Mouse (Mus musculus): ENCODE measurements at regions not wholly inside any gene's neighbourhood (a gene's known extent, or its start where the extent isn't known, plus 50 kb on each side); places are given as distances from the start of the nearest gene placed in this dataset.

- peak; percentile 13 for DNase-seq
These were observed 98.4 kb downstream of the Akap11 start for GRCm38 (mm10) chr14:78438064-78438677.

- no peak for DNase-seq
These were observed 100.0 kb downstream of the Akap11 start for GRCm38 (mm10) chr14:78436586-78436985.

GRCm38 (mm10) chr14:78435982-78436381, 100.6 kb downstream of the Akap11 start:
- no peak for DNase-seq

- DNase-seq, result no peak
These were observed 101.0 kb downstream of the Akap11 start for GRCm38 (mm10) chr14:78435561-78435960.

- DNase-seq, result no peak
These were observed 101.9 kb downstream of the Akap11 start for GRCm38 (mm10) chr14:78434753-78435152.

GRCm38 (mm10) chr14:78434126-78434525, 102.5 kb downstream of the Akap11 start:
- DNase-seq, result no peak

- DNase-seq, result no peak
These were observed 104.1 kb downstream of the Akap11 start for GRCm38 (mm10) chr14:78432471-78432870.

- no peak for DNase-seq
These were observed 104.7 kb downstream of the Akap11 start for GRCm38 (mm10) chr14:78431931-78432330.

- no peak for DNase-seq
These were observed 105.2 kb downstream of the Akap11 start for GRCm38 (mm10) chr14:78431406-78431805.

- DNase-seq, result no peak
These were observed 108.2 kb downstream of the Akap11 start for GRCm38 (mm10) chr14:78428233-78429019.

GRCm38 (mm10) chr14:78427062-78427461, 109.5 kb downstream of the Akap11 start:
- DNase-seq, result no peak

- DNase-seq, result no peak
These were observed 114.0 kb downstream of the Akap11 start for GRCm38 (mm10) chr14:78422601-78423000.

GRCm38 (mm10) chr14:78420966-78421365, 113.1 kb upstream of the Tnfsf11 start:
- DNase-seq, result no peak

GRCm38 (mm10) chr14:78420176-78420575, 112.3 kb upstream of the Tnfsf11 start:
- DNase-seq, result no peak

GRCm38 (mm10) chr14:78405568-78405967, 97.7 kb upstream of the Tnfsf11 start:
- DNase-seq, result no peak

GRCm38 (mm10) chr14:78397914-78398313, 90.1 kb upstream of the Tnfsf11 start:
- DNase-seq, result no peak

GRCm38 (mm10) chr14:78395631-78396030, 87.8 kb upstream of the Tnfsf11 start:
- DNase-seq, result no peak

GRCm38 (mm10) chr14:78387011-78387410, 79.2 kb upstream of the Tnfsf11 start:
- no peak for DNase-seq

GRCm38 (mm10) chr14:78384370-78384769, 76.5 kb upstream of the Tnfsf11 start:
- DNase-seq, result no peak

- no peak for DNase-seq
These were observed 75.4 kb upstream of the Tnfsf11 start for GRCm38 (mm10) chr14:78383256-78383709.

GRCm38 (mm10) chr14:78380011-78380410, 72.2 kb upstream of the Tnfsf11 start:
- DNase-seq, result no peak

GRCm38 (mm10) chr14:78376591-78376990, 68.7 kb upstream of the Tnfsf11 start:
- DNase-seq, result no peak

- DNase-seq, result no peak
These were observed 68.1 kb upstream of the Tnfsf11 start for GRCm38 (mm10) chr14:78375746-78376495.

- no peak for DNase-seq
These were observed 64.3 kb upstream of the Tnfsf11 start for GRCm38 (mm10) chr14:78372102-78372501.

Measured in embryo, embryonic 11 days (tissue).